Mouse (Mus musculus) stomach, postnatal 0 days (tissue): ENCODE measurements around the gene Gsk3a. TPM values are rescaled to one million over a fixed set of nuclear protein-coding genes. Genes with fewer than 3 reads are reported as not detected.

Source experiments
- ATAC-seq: fragments of 200-750 bp; cut with Nextera tagmentation; 2 replicates; pipeline ENCODE4 v1.8.0; 2017; ENCODE audit not compliant: low FRiP score, low TSS enrichment
- DNase-seq: peaks from one replicate; pipeline ENCODE4 v3.0.0-alpha.2; 2016; ENCODE audit warnings: low spot score
- H3K27ac ChIP-seq: fragments of 300-500 bp; sonication (generic); replicated peaks from 2 replicates; pipeline ENCODE4 v1.5.1; 2014; ENCODE audit warnings: mild to moderate bottlenecking, control low read depth
- H3K27me3 ChIP-seq: fragments of 300-500 bp; sonication (generic); 2 replicates; pipeline ENCODE4 v1.6.1; 2014; ENCODE audit warnings: low read length; ENCODE audit not compliant: control insufficient read depth, insufficient read depth
- H3K36me3 ChIP-seq: fragments of 300-500 bp; sonication (generic); 2 replicates; pipeline ENCODE4 v1.6.1; 2014; ENCODE audit warnings: low read length, mixed read lengths; ENCODE audit not compliant: control insufficient read depth, insufficient read depth
- H3K4me1 ChIP-seq: fragments of 300-500 bp; sonication (generic); replicated peaks from 2 replicates; pipeline ENCODE4 v1.6.1; 2014; ENCODE audit warnings: antibody characterized with exemption; ENCODE audit not compliant: control insufficient read depth, insufficient read depth
- H3K4me2 ChIP-seq: fragments of 300-500 bp; sonication (generic); replicated peaks from 2 replicates; pipeline ENCODE4 v1.6.1; 2014; ENCODE audit warnings: low read depth, mild to moderate bottlenecking, control low read depth, moderate library complexity
- H3K4me3 ChIP-seq: fragments of 300-500 bp; sonication (generic); 2 replicates; pipeline ENCODE4 v1.5.1; 2014; ENCODE audit warnings: low read depth, low read length, control low read depth
- H3K9ac ChIP-seq: fragments of 300-500 bp; sonication (generic); 2 replicates; pipeline ENCODE4 v1.6.1; 2014; ENCODE audit warnings: mild to moderate bottlenecking, low read length, control low read depth, mixed read lengths
- H3K9me3 ChIP-seq: fragments of 300-500 bp; sonication (generic); 2 replicates; pipeline ENCODE4 v1.6.1; 2016; ENCODE audit warnings: low read length; ENCODE audit not compliant: control insufficient read depth
- CTCF ChIP-seq: IDR thresholded peaks from 2 replicates; pipeline ENCODE4 v1.5.1; 2016; ENCODE audit warnings: antibody characterized with exemption, low read depth, mild to moderate bottlenecking, moderate library complexity
- EP300 ChIP-seq: optimal IDR thresholded peaks from 2 replicates; pipeline ENCODE3; 2016; ENCODE audit warnings: antibody characterized with exemption
- WGBS: fragments of 180-500 bp; shearing (Covaris S2); extraction: QIAGEN DNeasy Blood & Tissue Kit; methylation state at CpG from one replicate; pipeline ENCODE4 v1.1.7; 2014; 5-methylcytosine and 5-hydroxymethylcytosine counted together
- polyA plus RNA-seq: library from polyadenylated mRNA; unstranded; fragments of >200 nt; fragmentation: Nextera tagmentation; extraction: Ambion mirVana; gene quantifications from 2 replicates; pipeline ENCODE4 v1.2.1, GENCODE M21; 2015

Gene Gsk3a
- polyA plus RNA-seq, 1 experiment from 2014 or later: 5.1 TPM

DNA sequence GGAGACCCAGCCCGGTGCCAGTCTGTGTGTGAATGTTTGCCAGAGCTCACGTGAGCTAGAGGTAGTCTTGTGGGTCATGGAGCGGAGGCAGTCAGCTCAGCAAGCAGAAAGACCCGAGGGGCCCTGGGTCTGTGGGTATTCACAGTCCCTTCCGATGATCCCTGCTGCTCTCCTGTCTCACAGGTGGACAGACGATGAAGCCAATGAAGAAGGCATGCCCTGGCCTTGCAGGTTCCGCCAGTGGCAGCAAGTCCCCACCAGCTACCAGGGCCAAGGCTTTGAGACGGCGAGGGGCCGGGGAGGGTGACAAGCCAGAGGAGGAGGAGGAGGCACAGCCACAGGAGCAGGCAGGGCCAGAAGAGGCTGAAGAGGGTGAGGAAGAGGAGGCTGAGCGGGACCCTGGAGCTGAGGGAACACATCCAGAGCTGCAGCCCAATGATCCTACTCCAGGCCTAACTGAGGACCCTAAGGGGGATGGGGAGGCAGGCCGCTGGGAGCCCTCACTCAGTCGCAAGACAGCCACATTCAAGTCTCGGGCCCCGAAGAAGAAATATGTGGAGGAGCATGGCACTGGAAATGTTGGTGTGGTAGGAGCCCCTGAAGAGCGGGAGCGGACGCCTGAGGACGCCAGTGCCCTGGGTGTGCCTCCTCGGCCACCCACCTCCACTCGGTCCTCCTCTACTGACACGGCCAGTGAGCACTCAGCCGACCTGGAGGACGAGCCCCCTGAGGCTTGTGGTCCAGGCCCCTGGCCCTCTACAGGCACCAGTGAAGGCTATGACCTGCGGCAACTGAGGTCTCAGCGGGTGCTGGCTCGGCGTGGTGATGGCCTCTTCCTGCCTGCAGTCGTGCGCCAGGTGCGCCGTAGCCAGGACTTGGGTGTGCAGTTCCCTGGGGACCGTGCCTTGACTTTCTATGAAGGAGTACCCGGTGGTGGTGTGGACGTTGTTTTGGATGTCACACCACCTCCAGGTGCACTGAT, 33.3 kb upstream of the Gsk3a start:
- Histone ChIP-seq H3K4me1 (peaks cover 9% of the 10 kb centered on the region), H3K27ac (no peak overlapping the region)
- 91% methylated on average over 35 of the region's 35 CpGs for WGBS

DNA sequence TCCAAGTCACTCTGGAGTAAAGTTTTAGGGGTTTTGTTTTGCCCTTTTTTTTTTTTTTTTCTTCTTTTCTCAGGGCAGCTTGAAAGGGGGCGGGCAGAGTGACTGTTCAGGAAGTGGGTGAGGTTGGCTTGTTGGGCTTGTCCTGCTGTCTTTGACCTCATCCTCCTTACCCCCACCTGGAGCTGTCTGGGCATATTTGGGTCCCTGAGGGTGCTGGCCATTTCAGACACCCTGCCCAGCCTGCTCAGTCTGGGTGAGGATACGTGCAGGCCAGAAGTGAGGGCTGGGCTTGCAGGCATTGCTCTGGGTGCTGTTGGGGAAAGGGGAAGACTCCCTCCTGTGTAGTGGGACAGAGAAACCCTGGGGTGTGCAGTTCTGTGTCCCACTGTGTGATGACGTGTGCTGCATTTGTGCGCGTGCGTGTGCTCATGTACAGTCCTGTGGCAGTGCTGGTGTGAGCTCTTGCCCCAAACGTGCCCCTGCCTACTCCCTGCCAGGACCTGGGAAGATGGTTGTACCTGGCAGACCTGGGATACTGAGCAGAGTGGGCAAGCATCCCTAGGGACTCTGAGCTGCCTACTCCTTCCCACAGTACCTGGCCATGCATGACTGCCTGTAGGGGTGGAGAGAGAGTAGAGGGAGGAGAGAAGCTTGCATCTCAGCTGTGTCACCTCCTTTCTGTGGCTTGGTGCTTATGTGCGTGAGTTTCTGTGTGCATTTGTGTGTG, 32.1 kb upstream of the Gsk3a start:
- Histone ChIP-seq H3K27me3 (no peaks in the 10 kb centered on the region), H3K9me3 (no peaks in the 10 kb centered on the region), H3K27ac (peak overlapping the region; percentile 83), H3K4me1 (peaks cover 9% of the 10 kb centered on the region), H3K4me2 (peak overlapping the region; percentile 85), H3K36me3 (peaks cover 15% of the 10 kb centered on the region), H3K9ac (peak overlapping the region; percentile 84; the same call in 1 of the 2 replicates), H3K4me3 (peak overlapping the region; percentile 73; the same call in 1 of the 2 replicates)
- no peak for ATAC-seq
- DNase-seq: peak; percentile 17
- 61% methylated on average over 8 of the region's 8 CpGs for WGBS
- TF ChIP-seq CTCF (no peak), EP300 (no peak)

More for the DNA sequence above, 33.3 kb upstream of the Gsk3a start:
- TF ChIP-seq CTCF: no peak
- TF ChIP-seq EP300: no peak
- Histone ChIP-seq H3K4me3 (no peak overlapping the region), H3K36me3 (peaks cover 15% of the 10 kb centered on the region), H3K27me3 (no peaks in the 10 kb centered on the region), H3K4me2 (no peak overlapping the region), H3K9ac (no peak overlapping the region), H3K9me3 (no peaks in the 10 kb centered on the region)
- DNase-seq (no peak), ATAC-seq (no peak)

DNA sequence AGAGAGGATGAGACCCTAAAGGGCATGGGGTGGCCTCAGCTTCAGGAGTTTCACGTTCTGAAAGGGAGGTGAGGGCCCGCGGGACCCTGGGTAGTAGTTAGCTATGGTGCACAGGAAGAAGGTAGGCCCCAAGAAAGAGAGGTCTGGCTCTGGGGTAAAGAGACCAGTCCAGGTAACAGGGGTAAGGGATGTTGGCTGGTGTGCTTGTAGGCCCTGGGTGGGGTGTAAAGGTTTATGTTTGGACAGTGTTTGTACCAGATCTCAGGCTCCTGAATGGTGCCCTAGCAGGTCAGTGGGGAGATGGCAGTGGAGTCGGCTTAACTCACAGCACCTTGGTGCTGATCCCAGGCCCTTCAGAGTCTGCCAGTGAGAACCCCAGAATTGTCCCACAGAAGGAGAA, 31.4 kb upstream of the Gsk3a start:
- Histone ChIP-seq H3K9me3 (no peaks in the 10 kb centered on the region), H3K36me3 (peaks cover 15% of the 10 kb centered on the region), H3K4me2 (peak overlapping the region; percentile 85), H3K4me1 (peaks cover 9% of the 10 kb centered on the region), H3K27me3 (no peaks in the 10 kb centered on the region), H3K4me3 (peak overlapping the region; percentile 73), H3K9ac (peak overlapping the region; percentile 84), H3K27ac (peak overlapping the region; percentile 83)
- WGBS: 30% methylated on average over 4 of the region's 4 CpGs
- DNase-seq: peak; percentile 24
- TF ChIP-seq CTCF (no peak), EP300 (no peak)
- no peak for ATAC-seq

GRCm38 (mm10) chr7:25268588-25268987, 30.9 kb upstream of the Gsk3a start:
- Histone ChIP-seq H3K36me3 (peaks cover 15% of the 10 kb centered on the region), H3K9me3 (no peaks in the 10 kb centered on the region), H3K27me3 (no peaks in the 10 kb centered on the region), H3K4me3 (peak overlapping the region; percentile 73), H3K27ac (peak overlapping the region; percentile 83), H3K4me2 (peak overlapping the region; percentile 85), H3K4me1 (peaks cover 9% of the 10 kb centered on the region), H3K9ac (peak overlapping the region; percentile 84)
- TF ChIP-seq EP300 (no peak), CTCF (no peak)
- no peak for ATAC-seq
- 2% methylated on average over 7 of the region's 7 CpGs for WGBS
- no peak for DNase-seq

DNA sequence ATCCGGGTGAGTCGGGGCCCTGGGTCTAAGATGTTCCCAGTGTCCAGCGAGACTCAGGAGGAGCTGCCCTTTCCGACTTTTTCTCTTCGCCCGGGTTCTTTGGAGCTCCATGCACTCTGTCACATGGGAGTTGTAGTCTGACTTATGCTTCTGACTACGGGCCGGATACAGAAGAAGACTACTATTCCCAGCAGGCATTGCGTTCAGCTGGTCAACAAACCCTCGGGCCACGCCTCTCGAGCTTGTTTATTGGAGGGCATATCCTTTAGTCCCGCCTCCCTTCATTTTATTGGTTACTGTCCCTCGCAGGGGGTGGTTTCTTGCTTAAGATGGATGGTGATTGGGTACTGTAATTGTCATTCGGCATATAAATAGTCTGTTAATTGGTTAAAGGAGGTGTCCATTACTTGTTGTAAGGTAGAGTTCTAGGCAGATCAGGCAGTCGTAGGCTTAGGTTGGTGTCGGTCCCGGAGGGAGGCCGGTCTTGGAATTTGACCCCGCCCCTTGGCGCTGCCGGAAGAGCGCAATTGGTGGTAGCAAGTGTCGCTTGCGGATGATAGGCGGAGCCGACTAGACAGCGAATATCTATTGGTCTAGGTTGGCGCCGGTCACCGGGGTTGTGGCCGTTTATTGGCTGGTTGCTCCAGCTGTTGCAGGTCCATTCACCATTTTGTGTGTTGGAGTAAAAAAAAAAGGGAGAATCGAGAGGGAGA, 30.3 kb upstream of the Gsk3a start:
- peak; percentile 97 for ATAC-seq
- no peaks in the 10 kb centered on the region for H3K27me3 ChIP-seq
- TF ChIP-seq CTCF (no peak), EP300 (peak; percentile 95)
- peak; percentile 99 for DNase-seq
- no peaks in the 10 kb centered on the region for H3K9me3 ChIP-seq
- H3K36me3 ChIP-seq: peaks cover 15% of the 10 kb centered on the region
- peak overlapping the region; percentile 85 for H3K4me2 ChIP-seq
- H3K4me3 ChIP-seq: peak overlapping the region; percentile 73
- peaks cover 9% of the 10 kb centered on the region for H3K4me1 ChIP-seq
- H3K27ac ChIP-seq: peak overlapping the region; percentile 92
- H3K9ac ChIP-seq: peak overlapping the region; percentile 84
- under 1% methylated on average over 33 of the region's 33 CpGs for WGBS
